Mouse (Mus musculus) myocyte (in vitro differentiated cells): ENCODE data around the gene Psmd3. TPM values are rescaled to one million over a fixed set of nuclear protein-coding genes. Genes with fewer than 3 reads are reported as not detected.
A peak's percentile ranks its signal among the peaks of the same experiment; 100 is the strongest.
"Not testable (repeated sequence)": the region's sequence is repeated elsewhere in the genome, so short reads cannot be mapped to it uniquely, and the experiment has no call there.

Experiments
- H3K27me3 ChIP-seq: one replicate; pipeline ENCODE4 v1.6.1; 2011; ENCODE audit not compliant: control insufficient read depth, insufficient read depth, insufficient read length
- H3K36me3 ChIP-seq: one replicate; pipeline ENCODE4 v1.6.1; 2011; ENCODE audit not compliant: control insufficient read depth, insufficient read depth
- H3K4me2 ChIP-seq: one replicate; pipeline ENCODE4 v1.6.1; 2011; ENCODE audit warnings: low read depth, control low read depth
- H3K4me3 ChIP-seq: one replicate; pipeline ENCODE4 v1.5.1; 2011; ENCODE audit warnings: mild to moderate bottlenecking, control low read depth, moderate library complexity
- H3K79me2 ChIP-seq: one replicate; pipeline ENCODE4 v1.6.1; 2011; ENCODE audit not compliant: control insufficient read depth, insufficient read depth
- H3ac ChIP-seq: one replicate; pipeline ENCODE4 v1.6.1; 2011; ENCODE audit not compliant: control insufficient read depth, insufficient read length
- CEBPB ChIP-seq: IDR thresholded peaks from 2 replicates; pipeline ENCODE4 v1.6.1; 2011; ENCODE audit warnings: mild to moderate bottlenecking, moderate library complexity; ENCODE audit not compliant: poor library complexity, insufficient read depth, severe bottlenecking
- E2F4 ChIP-seq: IDR thresholded peaks from one replicate; pipeline ENCODE4 v1.6.1; 2011; ENCODE audit warnings: mild to moderate bottlenecking, control low read depth, moderate library complexity; ENCODE audit not compliant: insufficient read depth
- MAX ChIP-seq: IDR thresholded peaks from one replicate; pipeline ENCODE4 v1.6.1; 2011; ENCODE audit warnings: low read depth, mild to moderate bottlenecking, control low read depth
- MYOD1 ChIP-seq, 3 experiments: IDR thresholded peaks; one replicate each; pipeline ENCODE4 v1.6.1; 2011; ENCODE audit warnings: control low read depth in 2 of 3, low read depth in 2 of 3, mild to moderate bottlenecking in 2 of 3, moderate library complexity in 1 of 3; ENCODE audit not compliant: insufficient read length in 2 of 3, control insufficient read depth in 1 of 3
- MYOG ChIP-seq, 3 experiments: IDR thresholded peaks; one replicate each; pipeline ENCODE4 v1.6.1; 2011; ENCODE audit warnings: control low read depth in 2 of 3, low read depth in 2 of 3, mild to moderate bottlenecking in 2 of 3; ENCODE audit not compliant: insufficient read length in 2 of 3, control insufficient read depth in 1 of 3, insufficient read depth in 1 of 3
- POLR2A ChIP-seq: IDR thresholded peaks from one replicate; pipeline ENCODE4 v1.6.1; 2011; ENCODE audit warnings: low read depth, mild to moderate bottlenecking, control low read depth, moderate library complexity; ENCODE audit not compliant: insufficient read length
- POLR2AphosphoS2 ChIP-seq: IDR thresholded peaks from one replicate; pipeline ENCODE4 v1.6.1; 2011; ENCODE audit warnings: low read depth, control low read depth; ENCODE audit not compliant: insufficient read length
- REST ChIP-seq: IDR thresholded peaks from one replicate; pipeline ENCODE4 v1.6.1; 2011; ENCODE audit warnings: mild to moderate bottlenecking, control low read depth, moderate library complexity; ENCODE audit not compliant: insufficient read depth, insufficient read length
- SRF ChIP-seq: IDR thresholded peaks from one replicate; pipeline ENCODE4 v1.6.1; 2011; ENCODE audit warnings: low read depth; ENCODE audit not compliant: control insufficient read depth, insufficient read length
- TCF12 ChIP-seq: IDR thresholded peaks from one replicate; pipeline ENCODE4 v1.6.1; 2011; ENCODE audit warnings: mild to moderate bottlenecking, control low read depth; ENCODE audit not compliant: poor library complexity, insufficient read depth, severe bottlenecking
- TCF3 ChIP-seq: IDR thresholded peaks from one replicate; pipeline ENCODE4 v1.6.1; 2011; ENCODE audit warnings: low read depth, control low read depth; ENCODE audit not compliant: insufficient read length
- USF1 ChIP-seq: IDR thresholded peaks from one replicate; pipeline ENCODE4 v1.6.1; 2011; ENCODE audit warnings: low read depth, mild to moderate bottlenecking, control low read depth, moderate library complexity
- polyA plus RNA-seq: library from polyadenylated mRNA; unstranded; fragments of >200 nt; fragmentation: generic; extraction: Trizol; gene quantifications from one replicate; pipeline ENCODE4 v1.2.1, GENCODE M21; 2012; ENCODE audit warnings: missing spikeins

Psmd3 gene
- polyA plus RNA-seq, result 250 TPM

GRCm38 (mm10) chr11:98681786-98682745 is at the start of gene Psmd3:
TSS of gene Psmd3 (plus strand) at chr11:98682554.
- Histone ChIP-seq H3ac (peak within 1 kb of the TSS; percentile 87), H3K79me2 (peaks cover 28% of the 10 kb centered on the region), H3K36me3 (peaks cover 19% of the 10 kb centered on the region), H3K4me3 (peak within 1 kb of the TSS; percentile 96), H3K4me2 (peak within 1 kb of the TSS; percentile 98), H3K27me3 (no peaks in the 10 kb centered on the region)
- TF ChIP-seq TCF3, result peak; percentile 49
- TF ChIP-seq REST, result peak; percentile 18
- TF ChIP-seq MAX, result peak; percentile 31
- peak; percentile 92 for TF ChIP-seq SRF
- no peak for TF ChIP-seq CEBPB
- no peak for TF ChIP-seq USF1
- peak; percentile 33 for TF ChIP-seq TCF12
- peak; percentile 92 for TF ChIP-seq POLR2AphosphoS2
- TF ChIP-seq E2F4, result peak; percentile 41
- TF ChIP-seq MYOG (IDR thresholded peaks at IDR 0.05; ENCODE audit: control insufficient read depth in 1 of 3, insufficient read depth in 1 of 3, insufficient read length in 2 of 3, low read depth in 2 of 3), result peak; percentile 40 to 95 (median 95)
- peak; percentile 85 for TF ChIP-seq POLR2A
- peak in 2 of 3 experiments; percentile 88 for TF ChIP-seq MYOD1 (IDR thresholded peaks at IDR 0.05; ENCODE audit: control insufficient read depth in 1 of 3, insufficient read length in 2 of 3, low read depth in 2 of 3)

GRCm38 (mm10) chr11:98635312-98635970 is 46.9 kb upstream of the Psmd3 start:
- H3ac ChIP-seq, H3K4me3 ChIP-seq, H3K4me2 ChIP-seq, H3K79me2 ChIP-seq, H3K36me3 ChIP-seq: not testable (repeated sequence)
- peaks cover 41% of the 10 kb centered on the region for H3K27me3 ChIP-seq

- no peaks in the 10 kb centered on the region for H3K79me2 ChIP-seq
- peaks cover 45% of the 10 kb centered on the region for H3K27me3 ChIP-seq
- no peak for TF ChIP-seq TCF3
- no peak for TF ChIP-seq MYOG (IDR thresholded peaks at IDR 0.05; ENCODE audit: control insufficient read depth in 1 of 3, insufficient read depth in 1 of 3, insufficient read length in 2 of 3, low read depth in 2 of 3)
- no peak for TF ChIP-seq POLR2A
- TF ChIP-seq TCF12, result no peak
- TF ChIP-seq E2F4, result no peak
- no peak for TF ChIP-seq REST
- TF ChIP-seq POLR2AphosphoS2, result no peak
- no peak for TF ChIP-seq SRF
- TF ChIP-seq MYOD1 (IDR thresholded peaks at IDR 0.05; ENCODE audit: control insufficient read depth in 1 of 3, insufficient read length in 2 of 3, low read depth in 2 of 3), result no peak
- no peak for TF ChIP-seq CEBPB
- TF ChIP-seq MAX, result no peak
- no peak for TF ChIP-seq USF1
- no peak overlapping the region for H3ac ChIP-seq
- no peak overlapping the region for H3K4me3 ChIP-seq
- no peak overlapping the region for H3K4me2 ChIP-seq
- no peaks in the 10 kb centered on the region for H3K36me3 ChIP-seq
Observed at GRCm38 (mm10) chr11:98637501-98637900, 44.9 kb upstream of the Psmd3 start.

GRCm38 (mm10) chr11:98640091-98640490 is 42.3 kb upstream of the Psmd3 start:
- no peak for TF ChIP-seq POLR2A
- TF ChIP-seq USF1, result no peak
- TF ChIP-seq TCF3, result no peak
- TF ChIP-seq TCF12, result no peak
- TF ChIP-seq CEBPB, result no peak
- TF ChIP-seq POLR2AphosphoS2, result no peak
- TF ChIP-seq SRF, result no peak
- TF ChIP-seq MYOG (IDR thresholded peaks at IDR 0.05; ENCODE audit: control insufficient read depth in 1 of 3, insufficient read depth in 1 of 3, insufficient read length in 2 of 3, low read depth in 2 of 3), result no peak
- TF ChIP-seq MAX, result no peak
- no peak for TF ChIP-seq MYOD1 (IDR thresholded peaks at IDR 0.05; ENCODE audit: control insufficient read depth in 1 of 3, insufficient read length in 2 of 3, low read depth in 2 of 3)
- TF ChIP-seq E2F4, result no peak
- no peak for TF ChIP-seq REST
- Histone ChIP-seq H3K27me3 (peaks cover 36% of the 10 kb centered on the region), H3K4me2 (no peak overlapping the region), H3K79me2 (no peaks in the 10 kb centered on the region), H3K36me3 (no peaks in the 10 kb centered on the region), H3ac (no peak overlapping the region), H3K4me3 (no peak overlapping the region)
